Mouse (Mus musculus): ENCODE results near the gene Pml. TPM values are rescaled to one million over a fixed set of nuclear protein-coding genes. Genes with fewer than 3 reads are reported as not detected.

The Pml gene
- total RNA-seq, 2 experiments from 2014 or later = 8.1 to 8.8 TPM

- no peak for DNase-seq
Observed at GRCm38 (mm10) chr9:58201861-58202549, 47.6 kb downstream of the Pml start.

- DNase-seq = no peak
Observed at GRCm38 (mm10) chr9:58201091-58201842, 48.3 kb downstream of the Pml start.

GRCm38 (mm10) chr9:58200270-58201090 is 49.1 kb downstream of the Pml start:
- DNase-seq = no peak

GRCm38 (mm10) chr9:58199381-58200269 is 50.0 kb downstream of the Pml start:
- no peak for DNase-seq

GRCm38 (mm10) chr9:58198801-58199371 is 50.7 kb downstream of the Pml start:
- DNase-seq = no peak

GRCm38 (mm10) chr9:58197781-58198701 is 51.5 kb downstream of the Pml start:
- peak; percentile 44 to 71 for DNase-seq

- DNase-seq = no peak
Observed at GRCm38 (mm10) chr9:58196610-58197567, 52.7 kb downstream of the Pml start.

- no peak for DNase-seq
Observed at GRCm38 (mm10) chr9:58196141-58196540, 53.4 kb downstream of the Pml start.

- no peak for DNase-seq
Observed at GRCm38 (mm10) chr9:58195671-58196070, 53.9 kb downstream of the Pml start.

GRCm38 (mm10) chr9:58194222-58194621 is 55.4 kb downstream of the Pml start:
- DNase-seq = no peak

- DNase-seq = no peak
Observed at GRCm38 (mm10) chr9:58184456-58184855, 65.1 kb downstream of the Pml start.

GRCm38 (mm10) chr9:58179390-58179789 is 70.2 kb downstream of the Pml start:
- no peak for DNase-seq

- DNase-seq = no peak
Observed at GRCm38 (mm10) chr9:58177165-58177564, 72.4 kb downstream of the Pml start.

- no peak for DNase-seq
Observed at GRCm38 (mm10) chr9:58175745-58176487, 73.7 kb downstream of the Pml start.

- no peak for DNase-seq
Observed at GRCm38 (mm10) chr9:58174818-58175251, 74.8 kb downstream of the Pml start.

GRCm38 (mm10) chr9:58172863-58173262 is 76.7 kb downstream of the Pml start:
- DNase-seq = no peak

- DNase-seq = no peak
Observed at GRCm38 (mm10) chr9:58169426-58169825, 80.2 kb downstream of the Pml start.

GRCm38 (mm10) chr9:58168880-58169279 is 80.7 kb downstream of the Pml start:
- DNase-seq = no peak
